Mouse (Mus musculus): ENCODE measurements around the gene Pcdh7. TPM values are rescaled to one million over a fixed set of nuclear protein-coding genes. Genes with fewer than 3 reads are reported as not detected.

Gene Pcdh7
- polyA plus RNA-seq, 1 experiment: 24.7 TPM

DNA sequence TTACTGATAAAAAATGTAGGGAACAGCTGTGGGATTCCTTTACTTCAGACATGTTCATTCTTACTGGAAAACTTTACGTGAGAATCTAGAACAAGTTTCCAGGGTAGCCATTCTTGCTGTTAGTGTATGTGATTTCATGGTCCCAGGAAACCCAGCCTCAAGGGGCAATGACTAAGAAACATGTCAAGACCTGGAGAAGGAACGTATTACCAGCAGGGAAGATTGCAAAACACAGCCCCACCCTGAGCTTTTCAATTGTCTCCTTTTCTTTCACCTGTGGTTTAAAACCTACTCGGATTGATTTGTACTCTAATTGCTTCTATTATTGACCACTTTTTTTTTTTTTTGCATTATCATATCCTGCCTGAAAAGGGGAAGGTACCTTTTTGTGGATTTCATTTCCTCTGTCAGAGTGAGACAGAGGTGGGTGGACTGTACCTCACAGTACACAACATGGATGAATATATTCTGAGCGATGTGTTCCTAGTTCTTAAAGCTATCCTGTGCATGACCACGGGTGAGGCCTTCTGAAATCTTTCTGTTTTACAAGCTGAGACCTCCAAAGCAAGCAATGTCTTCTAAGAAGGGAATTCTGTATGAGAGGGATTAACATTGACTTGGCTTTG lies 98.3 kb downstream of the Pcdh7 start:
- H3ac ChIP-seq (ENCODE audit: control insufficient read depth, insufficient read length, low read depth): no peak overlapping the region
- TF ChIP-seq CTCF (IDR thresholded peaks at IDR 0.05; ENCODE audit: control insufficient read depth, insufficient read depth, insufficient read length) (no peak), CEBPB (IDR thresholded peaks at IDR 0.05; ENCODE audit: low read depth) (peak; percentile 31)
- no peaks in the 10 kb centered on the region for H3K27me3 ChIP-seq (ENCODE audit: control insufficient read depth, insufficient read depth, insufficient read length)
- no peaks in the 10 kb centered on the region for H3K79me3 ChIP-seq (ENCODE audit: low read depth)
- no peaks in the 10 kb centered on the region for H3K36me3 ChIP-seq (ENCODE audit: control insufficient read depth, insufficient read depth)
- H3K4me3 ChIP-seq (ENCODE audit: insufficient read depth, poor library complexity, severe bottlenecking): no peak overlapping the region
- no peaks in the 10 kb centered on the region for H3K79me2 ChIP-seq (ENCODE audit: control insufficient read depth, insufficient read depth)

DNA sequence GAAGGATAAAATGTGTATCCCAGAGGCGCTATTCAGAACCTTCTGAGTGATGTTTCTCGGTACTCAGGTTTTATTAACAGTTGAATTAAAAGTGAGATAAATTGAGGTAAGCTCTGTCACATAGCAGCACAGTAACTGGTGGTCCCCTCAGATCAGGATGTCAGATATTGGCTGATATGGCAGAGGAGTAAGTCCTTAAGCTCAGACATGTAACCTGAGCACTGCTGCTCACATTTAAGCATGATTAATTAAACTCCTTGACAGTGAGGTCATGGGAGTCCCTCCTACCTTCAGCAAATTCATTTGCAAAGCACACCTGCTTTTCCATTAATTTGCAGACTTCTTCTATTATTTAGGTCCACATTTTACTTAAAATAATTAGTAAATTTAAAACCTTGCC lies 102.0 kb downstream of the Pcdh7 start:
- no peaks in the 10 kb centered on the region for H3K79me2 ChIP-seq (ENCODE audit: control insufficient read depth, insufficient read depth)
- H3K27me3 ChIP-seq (ENCODE audit: control insufficient read depth, insufficient read depth, insufficient read length): no peaks in the 10 kb centered on the region
- TF ChIP-seq CEBPB (IDR thresholded peaks at IDR 0.05; ENCODE audit: low read depth) (no peak), USF1 (IDR thresholded peaks at IDR 0.05; ENCODE audit: low read depth) (no peak), FOSL1 (IDR thresholded peaks at IDR 0.05; ENCODE audit: insufficient read depth, low read length, poor library complexity, severe bottlenecking) (no peak), MYOG (IDR thresholded peaks at IDR 0.05; ENCODE audit: control insufficient read depth, extremely low read depth, insufficient read length) (no peak), CTCF (IDR thresholded peaks at IDR 0.05; ENCODE audit: control insufficient read depth, insufficient read depth, insufficient read length) (no peak), MYOD1 (IDR thresholded peaks at IDR 0.05; ENCODE audit: control insufficient read depth, insufficient read length, low read depth) (no peak), MAX (IDR thresholded peaks at IDR 0.05) (no peak)
- H3ac ChIP-seq (ENCODE audit: control insufficient read depth, insufficient read length, low read depth): no peak overlapping the region
- no peak overlapping the region for H3K4me3 ChIP-seq (ENCODE audit: insufficient read depth, poor library complexity, severe bottlenecking)
- no peaks in the 10 kb centered on the region for H3K79me3 ChIP-seq (ENCODE audit: low read depth)
- no peaks in the 10 kb centered on the region for H3K36me3 ChIP-seq (ENCODE audit: control insufficient read depth, insufficient read depth)

DNA sequence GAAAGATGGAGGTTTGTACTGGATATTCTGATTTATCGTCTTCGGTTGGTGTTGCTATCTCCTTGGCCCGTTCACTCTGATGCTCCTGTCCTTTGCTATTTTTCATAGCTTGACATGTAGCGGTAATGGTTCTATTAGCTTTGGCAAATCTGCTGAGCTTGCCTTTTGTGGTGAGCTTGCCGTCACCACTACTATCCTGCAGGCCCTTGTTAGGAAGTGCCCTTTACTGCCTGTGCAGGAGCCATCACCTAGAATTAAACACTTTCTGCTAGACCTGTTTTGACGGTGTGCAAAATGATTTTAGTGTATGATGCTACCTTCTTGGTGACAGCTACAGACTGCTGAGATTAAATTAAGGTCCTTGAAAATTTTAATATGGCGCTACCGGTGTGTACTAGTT lies 103.3 kb downstream of the Pcdh7 start:
- Histone ChIP-seq H3K36me3 (ENCODE audit: control insufficient read depth, insufficient read depth) (no peaks in the 10 kb centered on the region), H3ac (ENCODE audit: control insufficient read depth, insufficient read length, low read depth) (no peak overlapping the region), H3K79me3 (ENCODE audit: low read depth) (no peaks in the 10 kb centered on the region), H3K79me2 (ENCODE audit: control insufficient read depth, insufficient read depth) (no peaks in the 10 kb centered on the region), H3K4me3 (ENCODE audit: insufficient read depth, poor library complexity, severe bottlenecking) (no peak overlapping the region), H3K27me3 (ENCODE audit: control insufficient read depth, insufficient read depth, insufficient read length) (no peaks in the 10 kb centered on the region)
- TF ChIP-seq FOSL1 (IDR thresholded peaks at IDR 0.05; ENCODE audit: insufficient read depth, low read length, poor library complexity, severe bottlenecking) (no peak), USF1 (IDR thresholded peaks at IDR 0.05; ENCODE audit: low read depth) (no peak), CTCF (IDR thresholded peaks at IDR 0.05; ENCODE audit: control insufficient read depth, insufficient read depth, insufficient read length) (no peak), MYOG (IDR thresholded peaks at IDR 0.05; ENCODE audit: control insufficient read depth, extremely low read depth, insufficient read length) (no peak), MAX (IDR thresholded peaks at IDR 0.05) (no peak), MYOD1 (IDR thresholded peaks at IDR 0.05; ENCODE audit: control insufficient read depth, insufficient read length, low read depth) (no peak), CEBPB (IDR thresholded peaks at IDR 0.05; ENCODE audit: low read depth) (no peak)

DNA sequence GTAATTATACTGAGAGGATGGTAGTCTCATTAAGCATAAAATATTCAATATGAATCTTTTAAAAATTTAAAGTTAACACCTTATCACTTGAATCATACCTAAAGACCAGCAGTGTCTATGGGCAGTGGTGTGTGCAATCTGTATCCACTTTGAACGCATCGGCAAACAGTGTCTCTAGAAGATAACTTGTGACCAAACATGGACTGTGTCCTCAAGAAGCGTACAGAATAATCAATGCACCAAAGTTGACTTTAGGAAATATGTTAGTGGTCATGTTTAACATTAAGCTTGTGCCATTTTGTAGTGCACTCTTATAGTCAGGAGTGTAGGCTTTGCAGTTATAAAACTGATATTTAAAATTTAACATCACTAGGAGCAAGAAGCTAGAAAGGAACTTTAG lies 110.7 kb downstream of the Pcdh7 start:
- H3K79me2 ChIP-seq (ENCODE audit: control insufficient read depth, insufficient read depth): no peaks in the 10 kb centered on the region
- no peak overlapping the region for H3ac ChIP-seq (ENCODE audit: control insufficient read depth, insufficient read length, low read depth)
- H3K4me3 ChIP-seq (ENCODE audit: insufficient read depth, poor library complexity, severe bottlenecking): no peak overlapping the region
- no peaks in the 10 kb centered on the region for H3K79me3 ChIP-seq (ENCODE audit: low read depth)
- no peaks in the 10 kb centered on the region for H3K36me3 ChIP-seq (ENCODE audit: control insufficient read depth, insufficient read depth)
- TF ChIP-seq MYOG (IDR thresholded peaks at IDR 0.05; ENCODE audit: control insufficient read depth, extremely low read depth, insufficient read length) (no peak), USF1 (IDR thresholded peaks at IDR 0.05; ENCODE audit: low read depth) (no peak), CEBPB (IDR thresholded peaks at IDR 0.05; ENCODE audit: low read depth) (no peak), CTCF (IDR thresholded peaks at IDR 0.05; ENCODE audit: control insufficient read depth, insufficient read depth, insufficient read length) (no peak), MYOD1 (IDR thresholded peaks at IDR 0.05; ENCODE audit: control insufficient read depth, insufficient read length, low read depth) (no peak), MAX (IDR thresholded peaks at IDR 0.05) (no peak), FOSL1 (IDR thresholded peaks at IDR 0.05; ENCODE audit: insufficient read depth, low read length, poor library complexity, severe bottlenecking) (no peak)
- no peaks in the 10 kb centered on the region for H3K27me3 ChIP-seq (ENCODE audit: control insufficient read depth, insufficient read depth, insufficient read length)

DNA sequence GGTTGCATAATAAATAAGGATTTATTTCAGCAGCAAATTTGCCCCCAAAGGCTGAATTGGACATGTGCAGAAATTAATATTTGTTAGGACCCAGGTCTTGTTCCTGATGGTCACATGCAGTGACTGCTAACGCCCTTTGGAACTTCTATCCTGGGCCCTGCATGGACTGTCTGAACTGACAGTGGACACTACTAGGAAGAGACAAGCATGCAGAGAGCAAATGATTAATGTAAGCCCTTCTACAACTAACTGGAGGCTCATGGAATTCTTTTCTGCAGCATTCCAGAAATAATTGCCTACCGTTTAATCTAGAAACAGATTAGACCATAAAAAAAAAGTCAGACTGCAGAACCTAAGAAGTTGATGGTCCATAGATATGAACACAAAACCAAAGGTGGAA lies 119.4 kb downstream of the Pcdh7 start:
- no peaks in the 10 kb centered on the region for H3K79me2 ChIP-seq (ENCODE audit: control insufficient read depth, insufficient read depth)
- no peaks in the 10 kb centered on the region for H3K27me3 ChIP-seq (ENCODE audit: control insufficient read depth, insufficient read depth, insufficient read length)
- H3K4me3 ChIP-seq (ENCODE audit: insufficient read depth, poor library complexity, severe bottlenecking): no peak overlapping the region
- no peaks in the 10 kb centered on the region for H3K79me3 ChIP-seq (ENCODE audit: low read depth)
- H3ac ChIP-seq (ENCODE audit: control insufficient read depth, insufficient read length, low read depth): no peak overlapping the region
- TF ChIP-seq MAX (IDR thresholded peaks at IDR 0.05): no peak
- TF ChIP-seq MYOD1 (IDR thresholded peaks at IDR 0.05; ENCODE audit: control insufficient read depth, insufficient read length, low read depth): no peak
- TF ChIP-seq CTCF (IDR thresholded peaks at IDR 0.05; ENCODE audit: control insufficient read depth, insufficient read depth, insufficient read length): no peak
- TF ChIP-seq MYOG (IDR thresholded peaks at IDR 0.05; ENCODE audit: control insufficient read depth, extremely low read depth, insufficient read length): no peak
- no peak for TF ChIP-seq CEBPB (IDR thresholded peaks at IDR 0.05; ENCODE audit: low read depth)
- H3K36me3 ChIP-seq (ENCODE audit: control insufficient read depth, insufficient read depth): no peaks in the 10 kb centered on the region

Data from C2C12 (cell line).